Mouse (Mus musculus) heart, adult 8-10 months (tissue): Measurements from ENCODE around the gene Srrm2. TPM values are rescaled to one million over a fixed set of nuclear protein-coding genes. Genes with fewer than 3 reads are reported as not detected.

ENCODE experiments used
- DNase-seq: peaks from one replicate; pipeline ENCODE4 v3.0.0; 2022; ENCODE audit warnings: low spot score
- microRNA-seq: library from miRNA; unstranded; fragments of <30 nt; microRNA quantifications from one replicate; pipeline ENCODE4 v1.2.0, GENCODE M21; 2022
- total RNA-seq, 4 experiments: library from RNA; stranded (reverse); gene quantifications; 2 replicates each; pipeline ENCODE4 v1.2.4; 2022

Srrm2 gene
- total RNA-seq, 4 experiments from 2014 or later: 151 to 179 (median 164) TPM

GRCm38 (mm10) chr17:23857193-23857592, 66.9 kb downstream of the Srrm2 start:
- DNase-seq: no peak

GRCm38 (mm10) chr17:23857913-23858312, 67.6 kb downstream of the Srrm2 start:
- no peak for DNase-seq

GRCm38 (mm10) chr17:23862926-23863325, 72.6 kb downstream of the Srrm2 start:
- DNase-seq: no peak

GRCm38 (mm10) chr17:23867756-23868155, 77.4 kb downstream of the Srrm2 start, which contains the start of gene Prss21:
Gene Prss21 (plus strand): TSS chr17:23868056.
- no peak for DNase-seq

GRCm38 (mm10) chr17:23868513-23868912, 78.2 kb downstream of the Srrm2 start:
- DNase-seq: no peak

Small RNA genes within 50 kb of the gene (microRNA-seq; reads per million reads assigned to microRNA genes)
- gene Mir5125: not detected

Other genes starting within 250 kb of the Srrm2 start
- 1 to 10 TPM; 4.9 to 6.5 (median 5.8) TPM for gene Zfp213, start 226.3 kb upstream of the Srrm2 start, total RNA-seq
- 1 to 10 TPM; 1.9 to 5.9 (median 4.4) TPM for gene Zfp13, start 191.0 kb upstream of the Srrm2 start, total RNA-seq
- gene Zscan10, start 189.7 kb upstream of the Srrm2 start, total RNA-seq: not detected
- gene Mmp25, start 145.3 kb upstream of the Srrm2 start, total RNA-seq: under 1 TPM in 1 of 4 experiments, not detected in 3; 0.06 TPM
- gene Bicdl2, start 130.0 kb upstream of the Srrm2 start, total RNA-seq: not detected
- gene Hcfc1r1, start 116.9 kb upstream of the Srrm2 start, total RNA-seq: 100 to 1,000 TPM; 200 to 231 (median 211) TPM
- 10 to 100 TPM in 3 of 4 experiments, 1 to 10 TPM in 1; 8.8 to 11.6 (median 11.0) TPM for gene Thoc6, start 116.7 kb upstream of the Srrm2 start, total RNA-seq
- 100 to 1,000 TPM in 2 of 4 experiments, 10 to 100 TPM in 2; 55.7 to 113 (median 85.0) TPM for gene Tnfrsf12a, start 113.1 kb upstream of the Srrm2 start, total RNA-seq
- not detected for gene Cldn6, start 111.3 kb upstream of the Srrm2 start, total RNA-seq
- under 1 TPM in 1 of 4 experiments, not detected in 3; 0.19 TPM for gene Cldn9, start 106.5 kb upstream of the Srrm2 start, total RNA-seq
- gene 1520401A03Rik, start 67.7 kb upstream of the Srrm2 start, total RNA-seq: not detected
- gene Pkmyt1, start 64.2 kb upstream of the Srrm2 start, total RNA-seq: 1 to 10 TPM in 2 of 4 experiments, under 1 TPM in 2; 0.78 to 1.5 (median 1.1) TPM
- gene Paqr4, start 49.7 kb upstream of the Srrm2 start, total RNA-seq: 10 to 100 TPM; 22.4 to 29.0 (median 26.4) TPM
- under 1 TPM in 1 of 4 experiments, not detected in 3; 0.26 TPM for gene Kremen2, start 44.7 kb upstream of the Srrm2 start, total RNA-seq
- gene Flywch1, start 18.9 kb upstream of the Srrm2 start, total RNA-seq: 10 to 100 TPM; 40.8 to 42.0 (median 40.9) TPM
- gene Flywch2, start 4.5 kb upstream of the Srrm2 start, total RNA-seq: 1 to 10 TPM in 1 of 4 experiments, under 1 TPM in 2, not detected in 1; 0.41 to 1.2 (median 0.87) TPM
- 100 to 1,000 TPM; 321 to 411 (median 362) TPM for gene Elob, start 38.6 kb downstream of the Srrm2 start, total RNA-seq
- gene Prss33, start 45.5 kb downstream of the Srrm2 start, total RNA-seq: not detected
- gene Prss32, start 53.3 kb downstream of the Srrm2 start, total RNA-seq: not detected
- gene Prss41, start 53.6 kb downstream of the Srrm2 start, total RNA-seq: under 1 TPM in 2 of 4 experiments, not detected in 2; 0.14 to 0.16 TPM
- not detected for gene Prss21, start 77.5 kb downstream of the Srrm2 start, total RNA-seq
- gene Dcpp1, start 90.3 kb downstream of the Srrm2 start, total RNA-seq: not detected
- not detected for gene Dcpp2, start 90.3 kb downstream of the Srrm2 start, total RNA-seq
- gene Dcpp3, start 126.9 kb downstream of the Srrm2 start, total RNA-seq: not detected
- gene Sbp, start 151.1 kb downstream of the Srrm2 start, total RNA-seq: not detected
- not detected for gene Sbpl, start 164.7 kb downstream of the Srrm2 start, total RNA-seq
- not detected for gene Prss30, start 190.0 kb downstream of the Srrm2 start, total RNA-seq
- gene Prss22, start 207.6 kb downstream of the Srrm2 start, total RNA-seq: not detected
- gene Prss27, start 247.6 kb downstream of the Srrm2 start, total RNA-seq: not detected